Mouse (Mus musculus) stomach, embryonic 14.5 days (tissue): ENCODE measurements around the gene Mef2a. TPM values are rescaled to one million over a fixed set of nuclear protein-coding genes. Genes with fewer than 3 reads are reported as not detected.

ENCODE experiments used
- ATAC-seq: fragments of 200-750 bp; cut with Nextera tagmentation; 2 replicates; pipeline ENCODE4 v1.8.0; 2017; ENCODE audit warnings: low read depth, moderate TSS enrichment; ENCODE audit not compliant: insufficient number of reproducible peaks, insufficient read depth, low FRiP score
- H3K27ac ChIP-seq: fragments of 300-500 bp; sonication (generic); 2 replicates; pipeline ENCODE4 v1.5.1; 2014; ENCODE audit warnings: mild to moderate bottlenecking, low read length, moderate library complexity, mixed read lengths
- H3K27me3 ChIP-seq: fragments of 300-500 bp; sonication (generic); 2 replicates; pipeline ENCODE4 v1.6.1; 2014; ENCODE audit warnings: low read length, control low read depth, mixed read lengths; ENCODE audit not compliant: control insufficient read depth, insufficient read depth
- H3K36me3 ChIP-seq: fragments of 300-500 bp; sonication (generic); 2 replicates; pipeline ENCODE4 v1.6.1; 2014; ENCODE audit warnings: mild to moderate bottlenecking, control low read depth, low read length, moderate library complexity, mixed read lengths; ENCODE audit not compliant: control insufficient read depth, insufficient read depth
- H3K4me1 ChIP-seq: fragments of 300-500 bp; sonication (generic); 2 replicates; pipeline ENCODE4 v1.6.1; 2014; ENCODE audit warnings: low read length, control low read depth, mixed read lengths; ENCODE audit not compliant: control insufficient read depth, insufficient read depth
- H3K4me2 ChIP-seq: fragments of 300-500 bp; sonication (generic); replicated peaks from 2 replicates; pipeline ENCODE4 v1.6.1; 2014; ENCODE audit warnings: low read depth, low read length, control low read depth
- H3K4me3 ChIP-seq: fragments of 300-500 bp; sonication (generic); 2 replicates; pipeline ENCODE4 v1.5.1; 2014; ENCODE audit warnings: low read depth, low read length, control low read depth
- H3K9ac ChIP-seq: fragments of 300-500 bp; sonication (generic); replicated peaks from 2 replicates; pipeline ENCODE4 v1.6.1; 2014; ENCODE audit warnings: low read depth, mild to moderate bottlenecking, control low read depth, low read length, moderate library complexity, mixed read lengths
- H3K9me3 ChIP-seq: fragments of 300-500 bp; sonication (generic); 2 replicates; pipeline ENCODE4 v1.6.1; 2016; ENCODE audit warnings: low read depth, low read length, control low read depth; ENCODE audit not compliant: control insufficient read depth
- WGBS: fragments of 180-500 bp; shearing (Covaris S2); extraction: QIAGEN DNeasy Blood & Tissue Kit; methylation state at CpG from one replicate; pipeline ENCODE4 v1.1.7; 2014; 5-methylcytosine and 5-hydroxymethylcytosine counted together
- polyA plus RNA-seq: library from polyadenylated mRNA; unstranded; fragments of >200 nt; fragmentation: Nextera tagmentation; extraction: Ambion mirVana; gene quantifications from 2 replicates; pipeline ENCODE4 v1.2.1, GENCODE M21; 2014

Gene Mef2a
- polyA plus RNA-seq, 1 experiment from 2014 or later: 48.0 TPM

DNA sequence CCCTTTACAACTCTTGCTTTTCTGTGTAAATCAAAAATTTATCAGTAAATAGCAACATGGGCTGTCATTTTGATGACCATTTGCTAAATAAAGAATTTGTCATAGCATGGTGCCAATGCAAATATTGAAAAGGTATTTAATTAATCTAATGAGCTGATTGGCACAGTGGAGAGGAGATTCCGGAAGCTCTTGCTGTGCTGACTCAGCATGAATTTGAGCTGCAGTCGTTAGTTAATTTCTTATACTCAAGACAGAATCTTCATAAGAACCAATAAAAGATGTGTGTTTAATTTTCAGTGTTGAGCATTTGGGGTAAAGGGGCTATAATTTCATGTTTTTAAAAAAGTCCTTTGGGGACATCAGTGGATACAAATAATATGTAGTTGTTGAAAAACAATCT, 31.5 kb upstream of the Mef2a start:
- Histone ChIP-seq H3K27me3 (no peaks in the 10 kb centered on the region), H3K27ac (no peak overlapping the region), H3K4me3 (no peak overlapping the region), H3K9me3 (no peaks in the 10 kb centered on the region), H3K4me2 (no peak overlapping the region), H3K36me3 (no peaks in the 10 kb centered on the region), H3K9ac (no peak overlapping the region), H3K4me1 (no peaks in the 10 kb centered on the region)
- 82% methylated on average over 2 of the region's 2 CpGs for WGBS
- ATAC-seq: no peak

DNA sequence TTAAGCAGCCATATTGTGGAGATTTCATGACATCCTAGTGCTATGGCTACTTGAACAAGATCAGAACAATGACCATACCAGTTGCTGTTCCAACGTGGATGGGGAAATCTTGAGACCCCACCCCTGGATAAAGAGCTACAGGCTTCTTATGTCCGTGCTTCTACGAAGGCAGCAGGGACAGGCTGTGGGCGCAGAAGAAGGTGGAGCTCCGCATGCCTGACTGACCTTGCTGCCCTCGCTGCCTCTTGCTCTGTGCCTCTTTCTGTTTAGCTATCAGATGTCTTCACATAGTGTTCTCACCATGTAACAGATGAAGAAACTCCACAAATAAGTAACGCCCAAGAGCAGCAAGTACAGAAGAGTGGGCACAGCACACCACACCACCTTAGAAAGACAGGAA, 29.7 kb upstream of the Mef2a start:
- no peak overlapping the region for H3K9ac ChIP-seq
- H3K4me2 ChIP-seq: no peak overlapping the region
- H3K27me3 ChIP-seq: no peaks in the 10 kb centered on the region
- no peak overlapping the region for H3K27ac ChIP-seq
- H3K4me1 ChIP-seq: no peaks in the 10 kb centered on the region
- no peak overlapping the region for H3K4me3 ChIP-seq
- 74% methylated on average over 7 of the region's 7 CpGs for WGBS
- H3K36me3 ChIP-seq: no peaks in the 10 kb centered on the region
- H3K9me3 ChIP-seq: no peaks in the 10 kb centered on the region
- no peak for ATAC-seq

- no peak overlapping the region for H3K4me2 ChIP-seq
- H3K36me3 ChIP-seq: no peaks in the 10 kb centered on the region
- no peak overlapping the region for H3K27ac ChIP-seq
- H3K27me3 ChIP-seq: no peaks in the 10 kb centered on the region
- WGBS: 57% methylated on average over 5 of the region's 5 CpGs
- ATAC-seq: no peak
- no peaks in the 10 kb centered on the region for H3K4me1 ChIP-seq
- H3K9ac ChIP-seq: no peak overlapping the region
- no peak overlapping the region for H3K4me3 ChIP-seq
- H3K9me3 ChIP-seq: no peaks in the 10 kb centered on the region
Observed at GRCm38 (mm10) chr7:67401379-67401778, 28.7 kb upstream of the Mef2a start.

GRCm38 (mm10) chr7:67390760-67391159, 18.1 kb upstream of the Mef2a start:
- Histone ChIP-seq H3K27ac (no peak overlapping the region), H3K9ac (no peak overlapping the region)
- WGBS: 48% methylated on average over 5 of the region's 5 CpGs

GRCm38 (mm10) chr7:67390095-67390494, 17.4 kb upstream of the Mef2a start:
- Histone ChIP-seq H3K4me2 (no peak overlapping the region), H3K4me3 (no peak overlapping the region), H3K9me3 (no peaks in the 10 kb centered on the region), H3K36me3 (no peaks in the 10 kb centered on the region), H3K27me3 (no peaks in the 10 kb centered on the region), H3K27ac (no peak overlapping the region), H3K9ac (no peak overlapping the region), H3K4me1 (no peaks in the 10 kb centered on the region)
- WGBS: 74% methylated on average over 7 of the region's 7 CpGs
- ATAC-seq: no peak

More at GRCm38 (mm10) chr7:67390760-67391159, 18.1 kb upstream of the Mef2a start:
- ATAC-seq: no peak
- Histone ChIP-seq H3K4me3 (no peak overlapping the region), H3K9me3 (no peaks in the 10 kb centered on the region), H3K27me3 (no peaks in the 10 kb centered on the region), H3K4me1 (no peaks in the 10 kb centered on the region), H3K36me3 (no peaks in the 10 kb centered on the region), H3K4me2 (no peak overlapping the region)

DNA sequence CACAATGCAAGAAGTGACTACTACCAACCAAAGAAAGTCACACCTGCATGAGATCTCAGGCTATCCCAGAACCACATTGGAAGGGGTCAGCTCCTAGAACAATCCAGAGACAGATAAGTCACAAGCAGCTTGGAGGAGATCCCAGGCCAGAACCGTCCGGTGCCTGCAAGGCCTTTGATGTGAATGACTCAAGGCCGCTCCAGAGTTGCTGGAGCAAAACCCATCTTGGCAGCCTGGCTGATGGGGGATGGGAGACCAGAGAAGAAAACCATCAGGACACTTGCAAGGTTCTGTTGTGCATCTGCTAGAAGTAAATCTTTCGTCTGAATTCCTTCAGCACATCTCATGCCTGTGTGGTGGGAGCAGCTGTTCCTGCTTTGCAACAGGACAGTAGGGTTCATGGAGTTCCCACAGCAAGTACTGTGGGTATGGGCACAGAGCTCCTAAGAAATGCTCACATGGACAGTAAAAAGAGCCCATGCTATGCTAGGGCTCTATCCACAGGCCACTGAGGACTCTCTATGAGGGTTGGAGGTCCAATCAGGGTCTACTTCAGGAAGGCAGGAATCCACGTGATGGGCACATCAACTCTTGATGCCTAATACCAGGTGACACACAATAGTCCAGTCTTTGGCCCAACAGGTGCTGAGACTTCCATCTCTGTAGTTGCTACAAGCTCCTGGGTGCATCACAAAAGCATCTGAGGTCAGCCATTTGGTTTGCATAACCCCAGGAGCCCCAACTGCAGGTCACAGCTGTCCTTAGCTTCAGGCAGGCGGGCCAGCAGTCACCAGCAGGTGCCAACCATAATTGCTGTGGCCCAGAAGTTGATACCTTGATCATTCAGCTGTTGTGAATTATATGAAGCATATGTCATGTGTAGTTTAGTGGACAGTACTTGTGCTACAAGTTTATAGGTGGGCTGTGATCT, 12.5 kb upstream of the Mef2a start:
- WGBS: 75% methylated on average over 6 of the region's 6 CpGs
- no peak for ATAC-seq

GRCm38 (mm10) chr7:67380174-67381129, 7.8 kb upstream of the Mef2a start:
- 86% methylated on average over 6 of the region's 6 CpGs for WGBS

More for the DNA sequence above, 12.5 kb upstream of the Mef2a start:
- Histone ChIP-seq H3K4me3 (no peak overlapping the region), H3K4me1 (no peaks in the 10 kb centered on the region), H3K9ac (no peak overlapping the region), H3K9me3 (no peaks in the 10 kb centered on the region), H3K4me2 (no peak overlapping the region), H3K27ac (no peak overlapping the region), H3K27me3 (no peaks in the 10 kb centered on the region), H3K36me3 (no peaks in the 10 kb centered on the region)

DNA sequence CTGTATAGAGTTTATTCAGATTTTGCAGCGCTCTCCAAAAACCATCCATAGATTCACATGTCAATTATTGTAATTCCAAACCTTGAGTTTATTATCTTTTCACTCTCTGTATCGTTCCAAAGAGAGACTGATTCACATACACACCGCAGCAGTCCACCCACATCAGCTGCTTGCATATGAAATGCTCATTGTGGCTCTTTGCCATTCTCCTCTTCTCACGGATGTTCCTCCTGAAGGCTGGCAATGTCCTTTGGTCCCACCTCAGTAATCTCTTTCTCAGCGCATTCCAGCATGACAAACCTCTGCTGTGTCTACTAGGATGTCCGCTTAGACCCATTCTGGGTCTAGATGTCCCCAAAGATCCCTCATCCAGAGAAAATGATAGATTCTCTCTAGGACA, 4.1 kb upstream of the Mef2a start:
- H3K4me2 ChIP-seq: no peak overlapping the region
- H3K27me3 ChIP-seq: no peaks in the 10 kb centered on the region
- no peak overlapping the region for H3K27ac ChIP-seq
- no peak for ATAC-seq
- H3K9me3 ChIP-seq: no peaks in the 10 kb centered on the region
- H3K4me3 ChIP-seq: no peak overlapping the region
- no peaks in the 10 kb centered on the region for H3K36me3 ChIP-seq
- peaks cover 6% of the 10 kb centered on the region; the same call in 1 of the 2 replicates for H3K4me1 ChIP-seq
- 88% methylated on average over 6 of the region's 6 CpGs for WGBS
- no peak overlapping the region for H3K9ac ChIP-seq

More at GRCm38 (mm10) chr7:67380174-67381129, 7.8 kb upstream of the Mef2a start:
- Histone ChIP-seq H3K4me1 (no peaks in the 10 kb centered on the region), H3K27me3 (no peaks in the 10 kb centered on the region), H3K9ac (no peak overlapping the region), H3K4me3 (no peak overlapping the region), H3K9me3 (no peaks in the 10 kb centered on the region), H3K27ac (no peak overlapping the region), H3K36me3 (no peaks in the 10 kb centered on the region), H3K4me2 (no peak overlapping the region)
- no peak for ATAC-seq
